Mouse (Mus musculus) forebrain, embryonic 15.5 days (tissue): ENCODE results near the gene Tradd. TPM values are rescaled to one million over a fixed set of nuclear protein-coding genes. Genes with fewer than 3 reads are reported as not detected.

ENCODE experiments used
- ATAC-seq: fragments of 200-750 bp; cut with Nextera tagmentation; replicated peaks from 2 replicates; pipeline ENCODE4 v1.8.0; 2017; ENCODE audit warnings: mild to moderate bottlenecking, moderate TSS enrichment, moderate library complexity
- H3K27ac ChIP-seq: fragments of 300-500 bp; sonication (generic); replicated peaks from 2 replicates; pipeline ENCODE4 v1.5.1; 2015; ENCODE audit warnings: mild to moderate bottlenecking, inconsistent platforms
- H3K27me3 ChIP-seq: fragments of 300-500 bp; sonication (generic); 2 replicates; pipeline ENCODE4 v1.6.1; 2015; ENCODE audit warnings: inconsistent platforms
- H3K36me3 ChIP-seq: fragments of 300-500 bp; sonication (generic); 2 replicates; pipeline ENCODE4 v1.6.1; 2015; ENCODE audit warnings: mild to moderate bottlenecking, inconsistent platforms
- H3K4me1 ChIP-seq: fragments of 300-500 bp; sonication (generic); 2 replicates; pipeline ENCODE4 v1.6.1; 2015; ENCODE audit warnings: inconsistent platforms
- H3K4me2 ChIP-seq: fragments of 300-500 bp; sonication (generic); replicated peaks from 2 replicates; pipeline ENCODE4 v1.6.1; 2015; ENCODE audit warnings: mild to moderate bottlenecking, inconsistent platforms
- H3K4me3 ChIP-seq: fragments of 300-500 bp; sonication (generic); 2 replicates; pipeline ENCODE4 v1.5.1; 2015; ENCODE audit warnings: mild to moderate bottlenecking, inconsistent platforms
- H3K9ac ChIP-seq: fragments of 300-500 bp; sonication (generic); replicated peaks from 2 replicates; pipeline ENCODE4 v1.6.1; 2015; ENCODE audit warnings: mild to moderate bottlenecking, inconsistent platforms
- H3K9me3 ChIP-seq: fragments of 300-500 bp; sonication (generic); 2 replicates; pipeline ENCODE4 v1.6.1; 2016; ENCODE audit warnings: inconsistent platforms
- WGBS: fragments of 180-500 bp; shearing (Covaris S2); methylation state at CpG from one replicate; pipeline ENCODE4 v1.1.7; 2015; ENCODE audit warnings: mixed read lengths; 5-methylcytosine and 5-hydroxymethylcytosine counted together
- polyA plus RNA-seq: library from polyadenylated mRNA; unstranded; fragments of >200 nt; fragmentation: Nextera tagmentation; extraction: Ambion mirVana; gene quantifications from 2 replicates; pipeline ENCODE4 v1.2.1, GENCODE M21; 2015

Tradd gene
- polyA plus RNA-seq, 1 experiment from 2014 or later, result 23.7 TPM

DNA sequence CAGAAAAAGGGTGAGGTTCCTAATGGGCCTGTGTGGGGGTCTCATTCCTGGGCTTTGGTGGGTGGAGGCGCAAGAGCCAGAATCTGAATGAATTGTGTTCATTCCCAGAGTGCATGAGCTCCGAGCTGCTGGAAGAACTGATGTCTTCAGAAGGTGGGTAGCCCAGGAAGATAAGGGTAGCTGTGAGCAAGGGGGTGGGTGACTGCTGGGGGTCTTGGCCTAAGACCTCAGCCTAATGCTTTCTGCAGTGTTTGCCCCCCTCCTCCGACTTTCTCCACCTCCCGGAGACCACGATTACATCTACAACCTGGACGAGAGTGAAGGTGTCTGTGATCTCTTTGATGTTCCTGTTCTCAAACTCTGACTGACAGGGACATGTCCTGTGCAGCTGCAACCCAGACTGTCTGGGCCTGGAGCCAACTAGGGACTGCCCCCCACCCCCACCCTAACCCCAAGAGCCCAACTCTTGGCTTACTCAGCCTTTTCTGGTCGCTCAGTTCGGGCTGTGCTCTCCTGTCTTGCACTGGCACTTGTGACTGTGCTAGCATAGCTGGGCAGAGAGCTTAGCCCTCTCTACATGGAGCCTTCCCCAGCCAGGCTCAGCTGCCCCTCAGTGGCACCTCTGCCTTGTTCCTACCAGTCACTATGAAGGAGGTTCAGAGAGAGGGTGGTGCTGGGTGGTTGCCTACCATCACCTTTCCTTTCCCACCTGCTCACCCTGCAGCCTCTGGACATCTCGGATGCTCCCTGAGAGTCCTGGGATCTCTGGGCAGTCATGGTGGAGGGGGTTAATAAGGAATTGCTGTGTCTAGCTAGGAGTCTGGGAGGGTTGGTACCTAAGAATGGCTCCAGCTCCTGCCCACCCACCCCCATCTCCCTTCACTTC is 40.2 kb upstream of the Tradd start:
- no peak overlapping the region for H3K4me2 ChIP-seq
- no peaks in the 10 kb centered on the region for H3K27me3 ChIP-seq
- H3K36me3 ChIP-seq, result peaks cover 56% of the 10 kb centered on the region
- H3K27ac ChIP-seq, result no peak overlapping the region
- peaks cover 14% of the 10 kb centered on the region for H3K4me1 ChIP-seq
- H3K9ac ChIP-seq, result no peak overlapping the region
- no peaks in the 10 kb centered on the region for H3K9me3 ChIP-seq
- 68% methylated on average over 9 of the region's 9 CpGs for WGBS
- ATAC-seq, result 0 out of 2 replicates have a peak, but pooled peaks have one; percentile 13
- H3K4me3 ChIP-seq, result no peak overlapping the region

DNA sequence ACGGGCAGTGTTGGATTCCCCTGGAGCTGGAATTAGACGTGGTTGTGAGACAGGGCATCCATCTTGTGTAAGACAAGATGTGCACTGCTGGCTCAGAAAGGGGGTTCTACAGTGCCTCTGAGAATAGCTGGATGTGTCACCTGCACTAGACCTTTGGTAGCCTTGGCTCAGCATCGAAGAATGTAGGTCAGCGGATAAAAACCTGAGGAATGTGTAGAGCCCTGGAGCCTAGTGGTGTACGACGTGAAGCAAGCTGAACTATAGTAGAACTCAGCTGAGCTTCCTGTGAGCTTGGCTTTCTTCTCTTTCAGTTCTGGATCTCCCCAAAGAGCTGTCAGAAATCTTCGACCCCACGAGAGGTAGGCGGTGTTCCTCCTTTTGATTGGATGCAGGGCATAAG is 39.5 kb upstream of the Tradd start:
- Histone ChIP-seq H3K27ac (no peak overlapping the region), H3K27me3 (no peaks in the 10 kb centered on the region), H3K36me3 (peaks cover 57% of the 10 kb centered on the region), H3K4me1 (peaks cover 21% of the 10 kb centered on the region), H3K4me2 (no peak overlapping the region), H3K9me3 (no peaks in the 10 kb centered on the region), H3K9ac (no peak overlapping the region), H3K4me3 (no peak overlapping the region)
- ATAC-seq, result no peak
- WGBS, result 88% methylated on average over 9 of the region's 9 CpGs

DNA sequence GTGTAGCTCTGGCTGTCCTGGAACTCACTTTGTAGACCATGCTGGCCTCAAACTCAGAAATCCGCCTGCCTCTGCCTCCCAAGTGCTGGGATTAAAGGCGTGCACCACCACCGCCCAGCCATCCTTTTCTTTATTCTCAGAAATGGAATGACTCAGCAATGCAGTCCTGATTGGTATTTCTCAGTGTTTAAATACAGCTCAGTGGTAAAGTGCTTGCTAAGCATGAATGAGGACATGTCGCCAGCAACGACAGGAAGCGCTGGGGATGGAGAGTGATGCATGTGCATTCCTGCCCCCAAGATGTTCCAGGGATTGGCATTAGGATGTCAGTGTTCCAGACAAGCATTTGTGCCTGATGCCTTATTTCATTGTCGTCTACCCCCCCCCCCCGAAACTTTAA is 39.0 kb upstream of the Tradd start:
- no peak for ATAC-seq
- WGBS, result 83% methylated on average over 8 of the region's 8 CpGs
- Histone ChIP-seq H3K36me3 (peaks cover 57% of the 10 kb centered on the region), H3K27ac (no peak overlapping the region), H3K9ac (no peak overlapping the region), H3K4me2 (no peak overlapping the region), H3K9me3 (no peaks in the 10 kb centered on the region), H3K4me3 (no peak overlapping the region), H3K27me3 (no peaks in the 10 kb centered on the region), H3K4me1 (peaks cover 25% of the 10 kb centered on the region)

DNA sequence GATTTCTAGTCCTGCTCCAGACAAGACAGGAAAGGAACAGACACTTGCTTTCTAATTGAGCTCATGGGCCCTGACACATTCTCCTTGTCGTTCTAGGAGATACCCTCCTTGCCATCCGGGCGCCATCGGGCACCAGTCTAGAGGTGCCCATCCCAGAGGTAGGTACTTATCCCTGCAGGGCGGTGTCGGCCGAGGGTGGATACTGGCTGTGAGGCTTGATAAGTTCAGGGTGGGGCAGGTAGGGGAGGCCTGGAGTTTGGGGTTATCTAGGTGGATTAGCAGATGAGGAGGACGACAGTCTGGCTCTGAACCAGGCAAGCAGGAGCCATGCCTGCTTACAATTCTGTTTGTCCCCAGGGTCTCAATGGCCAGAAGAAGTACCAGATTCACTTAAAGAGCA is 35.6 kb upstream of the Tradd start:
- Histone ChIP-seq H3K36me3 (peaks cover 49% of the 10 kb centered on the region), H3K4me3 (no peak overlapping the region), H3K9ac (no peak overlapping the region), H3K27me3 (no peaks in the 10 kb centered on the region), H3K27ac (no peak overlapping the region), H3K4me1 (peaks cover 29% of the 10 kb centered on the region), H3K4me2 (no peak overlapping the region), H3K9me3 (no peaks in the 10 kb centered on the region)
- no peak for ATAC-seq
- WGBS, result 95% methylated on average over 8 of the region's 8 CpGs

DNA sequence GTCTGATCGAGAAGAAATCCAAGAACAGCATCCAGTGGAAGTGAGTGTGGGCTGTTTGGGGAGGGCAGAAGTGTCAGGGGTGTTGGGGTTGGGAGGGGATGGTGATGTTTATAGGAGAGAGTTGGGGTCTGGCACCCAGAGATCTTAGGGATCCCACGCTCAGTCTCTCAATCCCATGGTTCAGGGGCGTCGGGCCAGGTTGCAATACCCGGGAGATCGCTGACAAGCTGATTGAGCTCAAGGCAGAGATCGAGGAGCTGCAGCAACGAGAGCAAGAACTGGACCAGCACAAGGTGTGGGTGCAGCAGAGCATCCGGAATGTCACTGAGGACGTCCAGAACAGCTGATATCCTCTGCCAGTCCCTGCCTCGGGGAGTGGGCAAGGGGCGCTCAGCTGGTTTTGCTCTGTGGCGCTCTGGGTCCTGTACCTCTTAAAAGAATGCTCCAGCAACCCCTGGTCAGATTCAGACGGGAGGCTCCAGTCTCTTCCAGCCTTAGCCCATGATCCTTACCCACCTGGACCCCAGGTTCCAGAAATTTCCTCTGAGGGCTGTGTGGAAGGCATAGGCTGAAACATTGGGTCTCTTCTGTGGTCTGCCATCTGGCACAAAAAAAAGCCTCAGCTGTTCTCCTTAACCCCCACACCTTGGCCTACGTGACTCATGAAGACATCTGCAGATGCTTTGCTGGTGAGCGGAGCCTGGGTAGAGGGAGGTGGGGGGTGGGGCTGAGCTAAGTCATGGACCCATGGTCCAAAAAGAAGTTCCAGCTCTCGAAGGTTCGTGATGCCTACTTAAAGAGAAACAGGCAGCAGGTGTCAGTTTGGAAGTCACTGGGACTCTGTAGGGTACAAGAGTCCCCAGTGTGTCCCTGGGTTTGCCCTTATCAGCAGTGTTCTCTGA is 34.2 kb upstream of the Tradd start:
- Histone ChIP-seq H3K4me1 (peaks cover 24% of the 10 kb centered on the region), H3K9me3 (no peaks in the 10 kb centered on the region), H3K4me3 (peak overlapping the region; percentile 88), H3K9ac (peak overlapping the region; percentile 87), H3K27me3 (no peaks in the 10 kb centered on the region), H3K4me2 (peak overlapping the region; percentile 70), H3K27ac (no peak overlapping the region), H3K36me3 (peaks cover 38% of the 10 kb centered on the region)
- WGBS, result 58% methylated on average over 18 of the region's 18 CpGs
- ATAC-seq, result no peak

DNA sequence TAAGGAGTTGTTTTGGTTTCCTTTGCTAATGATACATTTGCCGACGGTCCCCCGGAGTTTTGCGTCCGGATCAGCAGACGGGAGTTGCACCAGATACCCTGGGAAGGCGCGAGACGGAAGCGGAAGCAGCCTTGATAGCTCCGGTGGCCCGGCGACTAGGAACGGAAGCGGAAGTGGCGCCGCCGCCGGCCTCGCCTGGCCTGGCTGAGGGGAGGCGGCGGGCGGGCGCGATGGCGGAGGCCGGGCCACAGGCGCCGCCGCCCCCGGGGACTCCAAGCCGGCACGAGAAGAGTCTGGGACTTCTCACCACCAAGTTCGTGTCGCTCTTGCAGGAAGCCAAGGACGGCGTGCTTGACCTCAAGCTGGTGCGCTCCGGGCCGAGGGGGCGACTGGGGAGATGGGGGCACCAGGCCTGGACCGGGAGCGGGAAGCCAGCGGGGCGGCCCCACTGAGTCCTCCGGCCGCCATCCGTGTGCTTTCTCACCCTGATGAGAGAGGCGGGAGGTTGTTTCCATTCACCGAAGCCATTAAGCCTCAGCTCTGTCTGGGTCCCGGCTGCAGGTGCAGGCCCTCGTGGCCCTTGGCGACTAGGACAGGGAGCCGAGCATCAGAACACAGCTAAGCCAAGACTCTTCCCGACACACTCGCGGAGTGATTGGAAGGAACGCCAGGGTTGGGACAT is 33.2 kb upstream of the Tradd start, which contains the start of gene E2f4:
Gene E2f4 (plus strand): TSS at position 153 of the 682 bp plus-strand sequence.
- peak within 1 kb of the TSS; percentile 70 for H3K4me2 ChIP-seq
- under 1% methylated on average over 58 of the region's 58 CpGs for WGBS
- peak within 1 kb of the TSS; percentile 42 for H3K27ac ChIP-seq
- peaks cover 31% of the 10 kb centered on the region for H3K36me3 ChIP-seq
- H3K4me3 ChIP-seq, result peak within 1 kb of the TSS; percentile 88
- no peaks in the 10 kb centered on the region for H3K27me3 ChIP-seq
- H3K9me3 ChIP-seq, result no peaks in the 10 kb centered on the region
- peak; percentile 94 for ATAC-seq
- peaks cover 24% of the 10 kb centered on the region for H3K4me1 ChIP-seq
- peak within 1 kb of the TSS; percentile 87 for H3K9ac ChIP-seq

DNA sequence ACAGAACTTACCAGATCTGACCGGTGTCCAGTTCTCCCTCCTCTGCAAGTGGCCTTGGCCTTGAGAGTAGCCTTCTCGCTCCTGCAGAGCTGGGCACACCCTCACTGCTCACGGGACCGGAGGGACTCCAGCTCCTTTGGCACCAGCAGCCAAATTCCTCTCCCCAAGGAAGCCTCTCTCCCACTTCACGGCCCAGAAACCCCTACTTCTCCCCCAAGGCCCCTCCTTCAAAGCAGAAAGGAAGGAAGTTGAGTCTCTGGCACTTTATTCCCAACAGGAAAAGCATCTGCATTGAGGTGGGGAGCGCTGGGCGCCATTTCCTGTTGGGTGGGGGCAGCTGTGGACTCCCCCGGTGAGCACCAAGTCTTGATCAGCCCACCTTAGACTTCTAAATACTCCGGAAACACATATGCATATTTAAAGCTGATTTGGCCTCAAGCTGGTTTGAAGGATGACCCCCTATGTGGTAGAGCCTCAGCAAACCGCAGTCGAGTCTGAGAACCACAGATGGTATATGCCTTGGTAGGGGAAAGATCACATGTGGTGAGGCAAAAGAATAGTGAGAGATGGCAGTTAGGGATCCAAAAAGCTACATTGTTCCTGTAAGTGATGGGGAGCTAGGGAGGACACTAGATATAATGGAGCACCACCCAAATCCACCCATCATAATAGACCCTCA is 31.6 kb upstream of the Tradd start, which contains the start of gene Exoc3l:
Gene Exoc3l (minus strand): TSS at position 207 of the 679 bp plus-strand sequence.
- Histone ChIP-seq H3K9me3 (no peaks in the 10 kb centered on the region), H3K4me2 (peak within 1 kb of the TSS; percentile 70), H3K27ac (peak within 1 kb of the TSS; percentile 14; the same call in 1 of the 2 replicates), H3K36me3 (peaks cover 16% of the 10 kb centered on the region), H3K9ac (0 out of 2 replicates have a peak within 1 kb of the TSS, but pooled peaks have one; percentile 87), H3K4me3 (peak within 1 kb of the TSS; percentile 88; the same call in 1 of the 2 replicates), H3K4me1 (peaks cover 26% of the 10 kb centered on the region), H3K27me3 (no peaks in the 10 kb centered on the region)
- ATAC-seq, result no peak
- WGBS, result 77% methylated on average over 11 of the region's 11 CpGs

DNA sequence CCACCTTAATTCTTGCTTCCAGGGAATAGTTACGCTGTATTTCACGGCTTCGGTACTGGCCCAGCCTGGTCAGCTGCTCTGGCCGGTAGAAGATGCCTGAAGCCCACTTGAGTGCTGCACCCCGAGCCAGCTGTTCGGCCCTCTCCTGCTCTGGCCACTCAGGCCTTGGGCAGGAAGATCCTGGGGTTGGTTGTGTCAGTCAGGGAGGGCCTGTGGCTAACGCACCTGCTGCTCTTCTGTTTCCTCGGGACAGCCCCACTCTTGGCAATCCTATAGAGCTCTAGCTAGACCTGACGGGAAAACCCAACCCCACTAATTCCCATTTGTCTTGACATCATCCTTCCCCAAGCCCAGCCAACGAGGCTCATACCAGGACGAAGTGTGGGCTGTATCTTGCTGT is 30.8 kb upstream of the Tradd start:
- H3K27me3 ChIP-seq, result 0 out of 2 replicates have a peak, but pooled peaks cover 4% of the 10 kb centered on the region
- H3K9ac ChIP-seq, result no peak overlapping the region
- ATAC-seq, result no peak
- 74% methylated on average over 11 of the region's 11 CpGs for whole genome bisulfite sequencing
- H3K4me3 ChIP-seq, result no peak overlapping the region
- H3K36me3 ChIP-seq, result peaks cover 8% of the 10 kb centered on the region
- no peaks in the 10 kb centered on the region for H3K9me3 ChIP-seq
- H3K4me2 ChIP-seq, result no peak overlapping the region
- H3K4me1 ChIP-seq, result peaks cover 34% of the 10 kb centered on the region
- H3K27ac ChIP-seq, result no peak overlapping the region

DNA sequence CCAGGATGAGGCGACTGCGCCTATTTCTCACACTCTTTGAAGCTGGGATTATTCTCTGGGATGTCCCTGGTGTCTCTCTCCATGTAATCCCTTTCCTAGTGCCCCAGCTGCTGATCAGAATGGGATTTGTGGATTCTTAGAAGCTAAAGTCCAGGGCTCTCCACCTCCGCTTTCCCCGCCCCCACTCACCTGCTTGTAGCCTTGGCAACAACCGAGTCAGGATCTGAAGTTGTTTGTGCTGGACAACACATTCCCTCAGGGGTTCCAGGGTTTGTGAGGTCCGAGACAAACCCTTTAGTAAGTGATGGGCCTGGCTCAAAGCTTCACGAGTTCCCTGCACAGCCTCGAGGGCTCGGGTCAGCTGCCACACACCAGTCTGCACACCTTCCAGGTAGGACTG is 30.4 kb upstream of the Tradd start:
- Histone ChIP-seq H3K9ac (no peak overlapping the region), H3K27ac (no peak overlapping the region), H3K36me3 (peaks cover 4% of the 10 kb centered on the region; the same call in 1 of the 2 replicates), H3K9me3 (no peaks in the 10 kb centered on the region), H3K4me1 (peaks cover 38% of the 10 kb centered on the region), H3K4me3 (no peak overlapping the region), H3K4me2 (no peak overlapping the region), H3K27me3 (0 out of 2 replicates have a peak, but pooled peaks cover 4% of the 10 kb centered on the region)
- no peak for ATAC-seq
- WGBS, result 58% methylated on average over 9 of the region's 9 CpGs

DNA sequence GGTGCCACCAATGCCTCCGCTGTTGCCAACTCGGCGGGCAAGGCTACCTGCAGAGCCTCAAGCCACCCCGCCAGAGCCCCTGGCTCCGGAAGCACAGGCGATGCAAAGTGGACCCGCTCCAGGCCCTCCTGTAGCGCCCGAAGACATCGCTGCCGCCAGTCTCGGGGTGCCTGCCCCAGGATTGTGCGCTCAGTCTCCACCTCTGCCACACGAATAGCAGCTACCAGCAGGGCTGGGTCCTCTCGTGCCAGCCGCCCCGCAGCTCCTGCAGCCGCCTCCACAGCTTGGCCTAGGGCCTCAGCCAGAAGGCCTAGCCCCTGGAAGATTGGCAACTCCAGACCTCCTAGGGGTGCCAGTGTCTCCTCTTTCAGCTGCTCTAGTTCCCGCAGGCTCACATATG is 29.0 kb upstream of the Tradd start:
- no peak for ATAC-seq
- H3K4me2 ChIP-seq, result no peak overlapping the region
- peaks cover 32% of the 10 kb centered on the region for H3K4me1 ChIP-seq
- H3K4me3 ChIP-seq, result no peak overlapping the region
- no peak overlapping the region for H3K27ac ChIP-seq
- 0 out of 2 replicates have a peak, but pooled peaks cover 4% of the 10 kb centered on the region for H3K27me3 ChIP-seq
- H3K9me3 ChIP-seq, result no peaks in the 10 kb centered on the region
- no peaks in the 10 kb centered on the region for H3K36me3 ChIP-seq
- 76% methylated on average over 19 of the region's 19 CpGs for WGBS
- H3K9ac ChIP-seq, result no peak overlapping the region

DNA sequence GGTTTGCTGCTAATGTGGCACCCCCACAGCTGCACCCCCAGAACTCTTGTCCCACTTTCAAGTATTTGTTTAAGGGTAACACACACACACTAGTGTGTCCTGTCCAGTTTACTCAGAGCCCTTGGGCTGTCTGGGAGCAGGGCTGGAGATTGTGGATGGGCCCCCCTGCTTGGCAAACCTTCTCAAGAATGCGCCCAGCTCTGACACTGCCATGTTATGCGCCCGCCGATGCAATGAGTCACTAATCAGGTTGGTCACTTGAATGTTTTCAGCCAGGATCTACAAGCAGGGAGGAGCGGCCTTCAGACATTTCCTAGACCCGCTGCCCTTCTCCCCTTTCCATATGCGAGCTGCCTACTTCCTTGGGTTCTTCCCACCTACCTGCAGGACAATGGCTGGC is 28.1 kb upstream of the Tradd start:
- H3K36me3 ChIP-seq, result no peaks in the 10 kb centered on the region
- no peak overlapping the region for H3K27ac ChIP-seq
- peaks cover 37% of the 10 kb centered on the region for H3K4me1 ChIP-seq
- H3K9me3 ChIP-seq, result no peaks in the 10 kb centered on the region
- ATAC-seq, result no peak
- H3K4me3 ChIP-seq, result no peak overlapping the region
- 85% methylated on average over 7 of the region's 7 CpGs for WGBS
- 0 out of 2 replicates have a peak, but pooled peaks cover 4% of the 10 kb centered on the region for H3K27me3 ChIP-seq
- H3K9ac ChIP-seq, result no peak overlapping the region
- H3K4me2 ChIP-seq, result no peak overlapping the region
